Mouse (Mus musculus) c-Kit-negative CD71-positive TER-119-positive erythroid progenitor cells, embryonic 14.5 days (primary cell): Measurements from ENCODE around the gene Prmt7.

Experiments used
- DNase-seq: peaks from one replicate; pipeline ENCODE4 v3.0.0-alpha.2; 2013; ENCODE audit warnings: low read depth, low spot score

Prmt7 gene

GRCm38 (mm10) chr8:106288732-106289131 is 78.0 kb downstream of the Prmt7 start:
- no peak for DNase-seq

GRCm38 (mm10) chr8:106289464-106289863 is 78.7 kb downstream of the Prmt7 start:
- no peak for DNase-seq

- DNase-seq: no peak
Measured at GRCm38 (mm10) chr8:106292484-106293396, 82.0 kb downstream of the Prmt7 start.

GRCm38 (mm10) chr8:106298261-106298660 is 87.5 kb downstream of the Prmt7 start:
- no peak for DNase-seq

GRCm38 (mm10) chr8:106298846-106299245 is 88.1 kb downstream of the Prmt7 start:
- no peak for DNase-seq

GRCm38 (mm10) chr8:106299686-106300085 is 89.0 kb downstream of the Prmt7 start:
- no peak for DNase-seq

GRCm38 (mm10) chr8:106300739-106301715 is 90.3 kb downstream of the Prmt7 start:
- no peak for DNase-seq
